Mouse (Mus musculus) neural tube, embryonic 11.5 days (tissue): Measurements from ENCODE around the gene Ggta1. TPM values are rescaled to one million over a fixed set of nuclear protein-coding genes. Genes with fewer than 3 reads are reported as not detected.
A peak's percentile ranks its signal among the peaks of the same experiment; 100 is the strongest.

Source experiments
- ATAC-seq: fragments of 200-750 bp; cut with Nextera tagmentation; 2 replicates; pipeline ENCODE4 v1.8.0; 2017; ENCODE audit warnings: moderate number of reproducible peaks, mild to moderate bottlenecking, moderate TSS enrichment, moderate library complexity; ENCODE audit not compliant: insufficient read depth, low FRiP score, low TSS enrichment
- DNase-seq: peaks from one replicate; pipeline ENCODE4 v3.0.0-alpha.2; 2015; ENCODE audit warnings: low spot score
- H3K27ac ChIP-seq: fragments of 300-500 bp; sonication (generic); 2 replicates; pipeline ENCODE4 v1.5.1; 2014; ENCODE audit warnings: low read depth, mild to moderate bottlenecking, low read length
- H3K27me3 ChIP-seq: fragments of 300-500 bp; sonication (generic); 2 replicates; pipeline ENCODE4 v1.6.1; 2014; ENCODE audit warnings: mild to moderate bottlenecking, low read length, mixed read lengths; ENCODE audit not compliant: control insufficient read depth, insufficient read depth
- H3K36me3 ChIP-seq: fragments of 300-500 bp; sonication (generic); 2 replicates; pipeline ENCODE4 v1.6.1; 2014; ENCODE audit warnings: mild to moderate bottlenecking, low read length, moderate library complexity, mixed read lengths; ENCODE audit not compliant: control insufficient read depth, insufficient read depth
- H3K4me1 ChIP-seq: fragments of 300-500 bp; sonication (generic); 2 replicates; pipeline ENCODE4 v1.6.1; 2014; ENCODE audit warnings: low read length, mixed read lengths; ENCODE audit not compliant: control insufficient read depth, insufficient read depth
- H3K4me2 ChIP-seq: fragments of 300-500 bp; sonication (generic); 2 replicates; pipeline ENCODE4 v1.6.1; 2014; ENCODE audit warnings: low read depth, mild to moderate bottlenecking, moderate library complexity
- H3K4me3 ChIP-seq: fragments of 300-500 bp; sonication (generic); 2 replicates; pipeline ENCODE4 v1.5.1; 2014; ENCODE audit warnings: low read depth, low read length
- H3K9ac ChIP-seq: fragments of 300-500 bp; sonication (generic); 2 replicates; pipeline ENCODE4 v1.6.1; 2014; ENCODE audit warnings: mild to moderate bottlenecking, low read length
- H3K9me3 ChIP-seq: fragments of 300-500 bp; sonication (generic); 2 replicates; pipeline ENCODE4 v1.6.1; 2016; ENCODE audit warnings: low read length; ENCODE audit not compliant: control insufficient read depth
- WGBS: fragments of 180-500 bp; shearing (Covaris S2); extraction: QIAGEN DNeasy Blood & Tissue Kit; methylation state at CpG from one replicate; pipeline ENCODE4 v1.1.7; 2014; 5-methylcytosine and 5-hydroxymethylcytosine counted together
- polyA plus RNA-seq: library from polyadenylated mRNA; unstranded; fragments of >200 nt; fragmentation: Nextera tagmentation; extraction: Ambion mirVana; gene quantifications from 2 replicates; pipeline ENCODE4 v1.2.1, GENCODE M21; 2014

Gene Ggta1
- polyA plus RNA-seq, 1 experiment from 2014 or later: 9.5 TPM

DNA sequence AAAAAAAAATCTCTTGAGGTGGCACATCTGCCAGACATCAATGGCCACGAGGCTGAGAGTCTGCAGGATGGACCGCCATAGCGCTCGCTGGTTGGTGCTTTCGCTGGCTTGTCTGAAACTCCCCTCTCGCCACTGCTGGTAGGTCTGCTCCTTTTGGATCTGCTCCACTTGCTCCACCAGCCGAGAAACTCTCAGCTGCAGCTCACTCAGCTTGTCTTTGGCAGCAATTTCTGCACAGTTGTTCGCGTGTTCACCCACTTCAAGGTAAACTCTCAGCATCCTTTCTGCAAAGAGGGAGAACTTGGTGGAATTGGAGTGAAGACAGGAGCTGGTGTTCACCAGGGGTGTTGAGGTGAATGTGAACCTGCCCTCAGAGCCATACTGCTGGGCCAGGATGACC is 20.4 kb upstream of the Ggta1 start:
- WGBS: 89% methylated on average over 9 of the region's 9 CpGs
- Histone ChIP-seq H3K27me3 (no peaks in the 10 kb centered on the region), H3K4me3 (no peak overlapping the region), H3K9me3 (no peaks in the 10 kb centered on the region), H3K36me3 (no peaks in the 10 kb centered on the region), H3K4me2 (no peak overlapping the region), H3K27ac (no peak overlapping the region), H3K4me1 (no peaks in the 10 kb centered on the region), H3K9ac (no peak overlapping the region)
- ATAC-seq (no peak), DNase-seq (peak; percentile 4)

DNA sequence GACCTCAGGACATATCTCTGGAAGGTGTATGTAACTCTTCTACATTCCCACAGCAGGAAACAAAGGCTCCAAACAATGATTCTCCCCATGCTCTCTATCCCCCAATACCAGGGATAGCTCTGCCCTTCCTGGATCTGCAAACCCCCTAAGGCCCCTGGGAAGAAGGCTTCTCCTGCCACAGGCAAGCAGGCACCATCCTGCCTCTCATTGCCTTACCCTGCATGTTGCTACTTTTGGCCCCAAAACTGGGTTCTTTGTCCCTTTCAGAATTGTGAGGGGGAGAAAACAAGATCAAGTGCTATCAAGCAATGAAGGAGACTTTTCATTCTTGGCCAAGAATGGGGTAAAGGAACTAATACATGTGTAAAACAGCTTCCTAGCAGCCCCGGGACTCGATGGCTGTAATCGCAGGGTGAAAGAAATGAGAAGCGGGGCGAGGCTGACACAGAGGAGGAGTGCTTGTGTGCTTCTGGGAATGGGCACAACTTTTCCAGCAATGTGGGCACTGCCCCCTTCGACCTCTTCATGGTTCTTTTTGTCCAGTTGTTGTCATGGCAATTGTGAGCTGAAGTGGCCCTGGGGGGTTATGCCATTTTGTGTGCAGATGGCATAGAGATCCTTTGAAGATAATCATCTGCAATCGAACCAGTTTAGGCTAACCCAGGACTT is 18.4 kb upstream of the Ggta1 start:
- ATAC-seq: no peak
- WGBS: 71% methylated on average over 7 of the region's 7 CpGs
- Histone ChIP-seq H3K36me3 (no peaks in the 10 kb centered on the region), H3K27me3 (no peaks in the 10 kb centered on the region), H3K9me3 (no peaks in the 10 kb centered on the region), H3K9ac (no peak overlapping the region), H3K27ac (no peak overlapping the region), H3K4me3 (no peak overlapping the region), H3K4me2 (no peak overlapping the region), H3K4me1 (no peaks in the 10 kb centered on the region)
- no peak for DNase-seq

DNA sequence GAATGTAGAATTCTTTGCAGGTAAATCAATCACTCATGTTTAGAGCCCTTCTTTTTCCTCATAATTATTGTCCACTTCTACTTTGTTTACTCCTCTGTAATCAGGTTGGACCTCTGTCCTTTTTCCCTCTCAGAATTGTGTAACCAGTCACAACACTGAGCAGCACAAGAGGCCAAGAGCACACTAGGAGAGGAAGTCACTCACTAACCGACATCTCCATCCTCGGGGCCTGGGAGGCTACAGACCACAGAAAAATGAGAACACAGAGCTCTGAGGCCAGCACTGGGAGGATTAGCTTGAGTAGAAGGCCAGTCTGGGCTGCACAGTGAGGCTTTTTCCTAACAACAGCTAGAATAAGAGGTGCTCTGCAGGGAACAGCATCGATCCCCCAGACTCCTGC is 17.0 kb upstream of the Ggta1 start:
- Histone ChIP-seq H3K36me3 (no peaks in the 10 kb centered on the region), H3K4me3 (no peak overlapping the region), H3K4me2 (no peak overlapping the region), H3K27me3 (no peaks in the 10 kb centered on the region), H3K9ac (no peak overlapping the region), H3K4me1 (no peaks in the 10 kb centered on the region), H3K9me3 (no peaks in the 10 kb centered on the region), H3K27ac (no peak overlapping the region)
- DNase-seq (no peak), ATAC-seq (no peak)
- 80% methylated on average over 3 of the region's 3 CpGs for WGBS

DNA sequence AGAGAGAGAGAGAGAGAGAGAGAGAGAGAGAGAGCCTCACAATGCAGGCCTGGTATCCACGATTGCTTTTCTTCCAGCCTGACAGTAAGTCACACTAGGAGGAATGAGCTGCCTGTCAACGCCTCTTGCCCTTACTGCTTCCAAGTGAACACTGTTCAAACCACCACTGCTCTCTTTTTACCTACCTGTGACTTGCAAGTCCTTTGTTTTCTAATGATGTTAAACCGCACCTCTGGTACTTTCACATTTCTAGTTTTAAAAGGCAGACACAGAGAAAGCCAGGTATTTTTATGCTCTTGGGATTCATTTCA is 15.7 kb upstream of the Ggta1 start:
- no peak overlapping the region for H3K4me2 ChIP-seq
- H3K9ac ChIP-seq: no peak overlapping the region
- DNase-seq: no peak
- H3K4me1 ChIP-seq: no peaks in the 10 kb centered on the region
- no peaks in the 10 kb centered on the region for H3K9me3 ChIP-seq
- no peaks in the 10 kb centered on the region for H3K36me3 ChIP-seq
- WGBS: 58% methylated on average over 3 of the region's 3 CpGs
- ATAC-seq: no peak
- no peak overlapping the region for H3K27ac ChIP-seq
- no peaks in the 10 kb centered on the region for H3K27me3 ChIP-seq
- no peak overlapping the region for H3K4me3 ChIP-seq

DNA sequence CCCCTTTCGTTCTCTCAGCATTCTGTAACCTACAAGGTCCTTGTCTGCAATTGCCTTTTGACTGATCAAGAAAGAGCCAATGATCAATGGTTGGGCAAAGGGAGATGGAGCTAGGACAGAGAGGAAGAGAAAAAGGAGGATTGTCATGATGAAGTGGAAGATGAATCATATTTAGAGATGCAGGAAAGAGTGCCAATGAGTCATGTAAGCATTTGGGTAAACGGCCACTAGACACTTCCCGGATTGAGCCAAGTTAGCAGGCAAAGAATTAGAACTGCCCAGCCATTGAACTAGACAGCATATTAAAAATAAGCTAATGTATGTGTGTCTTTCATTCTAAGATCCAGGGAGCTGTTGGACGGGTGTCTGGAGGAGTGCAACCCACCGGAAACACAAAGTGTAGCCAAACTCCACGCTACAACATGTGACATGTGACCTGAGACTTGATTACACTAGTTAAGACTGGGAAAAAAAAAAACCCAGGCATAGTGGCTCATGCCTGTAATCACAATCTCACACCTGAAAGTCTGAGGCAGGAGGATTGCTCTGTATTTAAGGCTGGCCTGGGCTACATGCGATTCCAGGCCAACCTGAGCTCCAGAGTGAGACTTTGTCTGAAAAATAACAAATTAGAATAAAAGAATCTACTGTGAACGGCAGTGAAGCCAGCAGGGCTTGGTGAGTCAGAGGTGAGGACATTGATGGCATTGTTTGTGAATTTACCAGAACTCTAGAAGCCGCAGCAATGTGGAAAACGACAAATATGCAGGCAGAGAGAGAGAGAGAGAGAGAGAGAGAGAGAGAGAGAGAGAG is 15.2 kb upstream of the Ggta1 start:
- H3K27ac ChIP-seq: no peak overlapping the region
- DNase-seq (no peak), ATAC-seq (no peak)
- no peak overlapping the region for H3K4me2 ChIP-seq
- WGBS: 80% methylated on average over 10 of the region's 10 CpGs
- no peak overlapping the region for H3K4me3 ChIP-seq
- no peaks in the 10 kb centered on the region for H3K36me3 ChIP-seq
- H3K9ac ChIP-seq: no peak overlapping the region
- no peaks in the 10 kb centered on the region for H3K27me3 ChIP-seq
- H3K9me3 ChIP-seq: no peaks in the 10 kb centered on the region
- H3K4me1 ChIP-seq: no peaks in the 10 kb centered on the region

DNA sequence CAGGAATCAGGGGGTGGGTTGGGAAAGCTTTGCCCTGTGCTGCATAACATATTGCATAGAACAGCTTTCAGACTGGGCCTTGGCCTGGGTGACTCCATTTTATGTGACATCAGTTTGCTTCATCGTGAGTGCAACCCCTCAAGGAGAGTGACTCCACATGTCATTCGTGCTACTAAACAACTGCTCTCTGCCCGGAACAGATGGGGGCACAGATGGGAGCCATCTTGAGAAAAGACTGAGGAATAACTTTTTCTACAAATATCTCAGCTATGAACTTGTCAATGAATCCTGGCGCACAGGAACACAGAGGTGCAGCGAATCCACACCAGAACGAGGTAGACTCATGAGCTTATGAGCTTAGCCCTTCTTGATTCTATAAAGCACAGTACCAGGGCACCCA is 14.3 kb upstream of the Ggta1 start:
- H3K4me1 ChIP-seq: no peaks in the 10 kb centered on the region
- DNase-seq: no peak
- H3K4me3 ChIP-seq: no peak overlapping the region
- H3K36me3 ChIP-seq: no peaks in the 10 kb centered on the region
- H3K27ac ChIP-seq: no peak overlapping the region
- ATAC-seq: no peak
- 90% methylated on average over 6 of the region's 6 CpGs for WGBS
- no peaks in the 10 kb centered on the region for H3K9me3 ChIP-seq
- no peak overlapping the region for H3K4me2 ChIP-seq
- H3K9ac ChIP-seq: no peak overlapping the region
- no peaks in the 10 kb centered on the region for H3K27me3 ChIP-seq

DNA sequence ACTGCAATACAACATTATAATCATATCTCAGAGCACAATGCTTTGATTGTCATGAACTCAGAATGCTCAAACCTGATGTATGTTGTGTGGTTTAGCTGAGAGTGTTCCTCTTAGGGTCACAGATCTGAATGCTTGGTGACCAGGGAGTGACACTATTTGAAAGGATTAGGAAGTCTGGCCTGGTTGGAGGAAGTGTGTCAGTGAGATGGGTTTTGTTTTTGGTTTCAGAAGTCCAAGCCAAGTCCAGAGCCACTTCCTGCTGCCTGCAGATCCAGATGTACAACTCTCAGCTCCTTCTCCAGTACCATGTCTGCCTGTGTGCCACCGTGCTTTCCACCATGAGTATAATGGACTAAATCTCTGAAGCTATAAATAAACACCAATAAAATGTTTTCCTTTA is 11.9 kb upstream of the Ggta1 start:
- no peaks in the 10 kb centered on the region for H3K9me3 ChIP-seq
- no peaks in the 10 kb centered on the region for H3K27me3 ChIP-seq
- 100% methylated on average over 1 of the region's 1 CpGs for WGBS
- H3K4me2 ChIP-seq: no peak overlapping the region
- H3K4me3 ChIP-seq: no peak overlapping the region
- no peak overlapping the region for H3K27ac ChIP-seq
- no peak overlapping the region for H3K9ac ChIP-seq
- DNase-seq (no peak), ATAC-seq (no peak)
- H3K36me3 ChIP-seq: no peaks in the 10 kb centered on the region
- no peaks in the 10 kb centered on the region for H3K4me1 ChIP-seq

DNA sequence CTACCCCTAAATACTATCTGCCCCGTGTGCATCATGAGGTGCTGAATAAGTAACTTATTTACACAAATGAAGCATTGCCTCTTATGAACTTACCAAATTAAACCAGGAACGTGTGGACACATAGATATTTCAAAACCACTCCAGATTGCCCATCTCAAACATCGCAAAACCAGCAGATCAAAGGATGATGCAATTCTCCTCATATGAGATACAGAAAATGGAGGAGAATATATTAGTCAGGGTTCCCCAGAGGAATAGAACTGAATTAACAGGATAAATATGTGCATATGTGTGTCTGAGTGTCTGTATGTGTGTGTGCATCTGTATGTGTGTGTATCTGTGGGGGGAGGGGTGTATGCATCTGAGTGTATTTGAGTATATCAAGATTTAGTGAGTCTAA is 6.2 kb upstream of the Ggta1 start:
- Histone ChIP-seq H3K4me3 (no peak overlapping the region), H3K9me3 (no peaks in the 10 kb centered on the region), H3K4me2 (no peak overlapping the region), H3K36me3 (no peaks in the 10 kb centered on the region), H3K9ac (no peak overlapping the region), H3K4me1 (no peaks in the 10 kb centered on the region), H3K27me3 (no peaks in the 10 kb centered on the region), H3K27ac (no peak overlapping the region)
- DNase-seq (no peak), ATAC-seq (no peak)
- 75% methylated on average over 3 of the region's 3 CpGs for WGBS

DNA sequence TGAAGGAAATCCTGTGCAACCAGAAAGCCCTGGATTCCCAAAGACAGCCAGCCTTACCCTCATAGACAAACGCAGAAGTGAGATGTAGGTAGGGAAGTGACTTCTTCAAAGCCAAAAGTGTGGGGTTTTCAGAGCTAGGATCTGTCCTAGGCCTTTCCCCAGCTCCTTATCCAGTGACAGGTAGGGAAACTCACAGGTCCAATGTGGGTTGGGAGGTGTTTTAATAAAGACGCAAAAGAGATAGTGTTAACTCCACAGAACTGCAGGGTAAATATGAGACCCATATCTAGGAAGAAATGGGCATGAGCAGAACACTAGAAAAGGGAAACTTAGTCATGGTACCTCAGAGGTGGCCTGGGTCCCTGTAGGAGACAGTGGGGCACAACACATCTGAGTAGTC is 5.2 kb upstream of the Ggta1 start:
- WGBS: 81% methylated on average over 2 of the region's 2 CpGs
- H3K27ac ChIP-seq: no peak overlapping the region
- H3K27me3 ChIP-seq: no peaks in the 10 kb centered on the region
- H3K9me3 ChIP-seq: no peaks in the 10 kb centered on the region
- no peak overlapping the region for H3K9ac ChIP-seq
- H3K4me1 ChIP-seq: no peaks in the 10 kb centered on the region; the same call in 1 of the 2 replicates
- ATAC-seq (no peak), DNase-seq (no peak)
- H3K4me2 ChIP-seq: no peak overlapping the region
- no peaks in the 10 kb centered on the region for H3K36me3 ChIP-seq
- H3K4me3 ChIP-seq: no peak overlapping the region
